9 mouse cellular contexts compared by ENCODE assay signal in the genomic region with DNA sequence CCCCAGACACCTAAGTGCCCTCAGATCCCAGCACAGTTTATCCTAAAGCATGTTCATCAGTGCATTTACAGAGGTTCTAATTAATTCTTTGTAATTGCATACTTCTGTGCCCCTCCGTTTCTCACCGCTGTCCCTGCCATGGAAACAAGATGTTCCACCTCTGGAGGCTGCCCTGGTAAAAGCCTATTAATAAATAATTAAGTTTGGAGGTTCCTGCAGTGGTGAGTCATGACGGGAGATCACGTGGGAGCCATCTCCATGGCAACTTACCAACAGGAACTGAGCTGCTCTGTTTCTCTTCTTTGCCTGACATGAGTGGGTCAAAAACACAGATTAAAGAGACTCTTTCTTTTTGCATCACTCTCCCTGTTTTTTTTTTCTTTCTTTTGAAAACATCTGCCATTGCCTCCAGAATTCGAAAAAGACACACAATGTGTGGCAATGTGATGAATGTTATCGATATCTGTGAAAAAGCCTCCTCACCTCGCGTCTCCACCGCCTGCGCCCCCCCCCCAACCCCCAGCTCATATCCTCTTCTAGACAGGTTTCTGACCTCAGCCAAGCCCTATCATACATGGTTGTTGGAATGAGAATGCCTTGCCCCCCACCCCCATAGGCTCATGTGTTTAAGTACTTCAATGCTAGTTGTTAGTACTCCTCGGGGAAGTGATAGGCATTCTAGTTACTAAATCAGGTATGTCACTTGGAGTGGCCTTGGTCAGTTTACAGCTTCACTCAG.
DNase-seq lines count a peak whose midpoint lies in the region; ATAC-seq lines count a peak whose summit lies in the region.
"Had no signal": no experiment of that assay in that cellular context is flagged by ENCODE, and none has a peak within 500 bp of the region (broad histone marks: within the 10 kb centered on the region; RNA-seq: fewer than 3 reads in every experiment).

No protein-coding gene starts in this region.

- no peak overlapping the region for H3K9ac ChIP-seq in neural tube, embryonic 12.5 days
- H3K9ac ChIP-seq: lung, embryonic 15.5 days had no signal

- peak; percentile 83 for ATAC-seq in neural tube, embryonic 12.5 days (ENCODE audit: low FRiP score, low read depth)

- H3K27ac ChIP-seq in hindbrain, embryonic 10.5 days: no peak overlapping the region
- H3K27ac ChIP-seq in neural tube, embryonic 12.5 days: no peak overlapping the region
- H3K27ac ChIP-seq: lung, embryonic 15.5 days had no signal

- H3K27me3 ChIP-seq in hindbrain, embryonic 10.5 days (ENCODE audit: insufficient read depth, poor library complexity, severe bottlenecking): no peaks in the 10 kb centered on the region
- H3K27me3 ChIP-seq in neural tube, embryonic 12.5 days (replicated peaks): no peaks in the 10 kb centered on the region
- H3K27me3 ChIP-seq: lung, embryonic 15.5 days had no signal

- peaks cover 10% of the 10 kb centered on the region for H3K4me1 ChIP-seq in hindbrain, embryonic 10.5 days (replicated peaks)
- peaks cover 4% of the 10 kb centered on the region; the same call in 1 of the 2 replicates for H3K4me1 ChIP-seq in neural tube, embryonic 12.5 days
- H3K4me1 ChIP-seq: lung, embryonic 15.5 days had no signal

- DNase-seq in cerebellum, postnatal 10 days: peak; percentile 17 to 34
- DNase-seq in cerebellum, adult 8-10 months: no peak
- DNase-seq in c-Kit-positive CD71-positive TER-119-positive erythroid progenitor cells, embryonic 14.5 days (ENCODE audit: low spot score): peak; percentile 0
- peak; percentile 38 for DNase-seq in hindbrain, embryonic 10.5 days (ENCODE audit: low spot score)
- DNase-seq in layer of hippocampus, adult 9-11 months: peak; percentile 74
- no peak for DNase-seq in spleen, postnatal 36 days (ENCODE audit: low spot score in 2 of 2)
- DNase-seq in gastrocnemius, postnatal 4 days (ENCODE audit: low spot score in 2 of 2): no peak

- no peaks in the 10 kb centered on the region for H3K9me3 ChIP-seq in hindbrain, embryonic 10.5 days
- no peaks in the 10 kb centered on the region for H3K9me3 ChIP-seq in neural tube, embryonic 12.5 days
- H3K9me3 ChIP-seq: lung, embryonic 15.5 days had no signal

- no peaks in the 10 kb centered on the region for H3K36me3 ChIP-seq in hindbrain, embryonic 10.5 days
- H3K36me3 ChIP-seq in neural tube, embryonic 12.5 days: no peaks in the 10 kb centered on the region
- H3K36me3 ChIP-seq: lung, embryonic 15.5 days had no signal

- WGBS in hindbrain, embryonic 10.5 days: 57% methylated on average over 11 of the region's 11 CpGs
- 63% methylated on average over 11 of the region's 11 CpGs for WGBS in neural tube, embryonic 12.5 days

- H3K4me2 ChIP-seq in neural tube, embryonic 12.5 days (replicated peaks): peak overlapping the region; percentile 6
- H3K4me2 ChIP-seq: lung, embryonic 15.5 days had no signal

- no peak overlapping the region for H3K4me3 ChIP-seq in hindbrain, embryonic 10.5 days
- no peak overlapping the region for H3K4me3 ChIP-seq in neural tube, embryonic 12.5 days
- H3K4me3 ChIP-seq: lung, embryonic 15.5 days had no signal

Comparison
In these comparisons a context has a peak if more than half of its experiments do, and no peak if none do; other contexts are left out.
1. DNase-seq: peak in cerebellum, postnatal 10 days (2 of 2), c-Kit-positive CD71-positive TER-119-positive erythroid progenitor cells, embryonic 14.5 days (single experiment), hindbrain, embryonic 10.5 days (single experiment) and layer of hippocampus, adult 9-11 months (single experiment); none in cerebellum, adult 8-10 months (single experiment), spleen, postnatal 36 days (0 of 2) and gastrocnemius, postnatal 4 days (0 of 2).